Mouse (Mus musculus): ENCODE measurements at regions not wholly inside any gene's neighbourhood (a gene's known extent, or its start where the extent isn't known, plus 50 kb on each side); places are given as distances from the start of the nearest gene placed in this dataset.
A peak's percentile ranks its signal among the peaks of the same experiment; 100 is the strongest.

GRCm38 (mm10) chrX:11945280-11945679 lies 214.9 kb downstream of the Bcor start:
- H3K27me3 ChIP-seq, result peaks cover 6% of the 10 kb centered on the region; the same call in 1 of the 2 replicates
- H3K9me3 ChIP-seq, result no peaks in the 10 kb centered on the region
- H3K4me1 ChIP-seq, result peaks cover 15% of the 10 kb centered on the region; the same call in 1 of the 2 replicates
- H3K9ac ChIP-seq, result no peak overlapping the region
- ATAC-seq (ENCODE audit: borderline replicate concordance, extremely low read depth, low FRiP score, low TSS enrichment), result no peak
- no peak overlapping the region for H3K4me2 ChIP-seq
- 41% methylated on average over 1 of the region's 1 CpGs for WGBS
- no peaks in the 10 kb centered on the region for H3K36me3 ChIP-seq
- no peak overlapping the region for H3K27ac ChIP-seq
- H3K4me3 ChIP-seq, result no peak overlapping the region

DNA sequence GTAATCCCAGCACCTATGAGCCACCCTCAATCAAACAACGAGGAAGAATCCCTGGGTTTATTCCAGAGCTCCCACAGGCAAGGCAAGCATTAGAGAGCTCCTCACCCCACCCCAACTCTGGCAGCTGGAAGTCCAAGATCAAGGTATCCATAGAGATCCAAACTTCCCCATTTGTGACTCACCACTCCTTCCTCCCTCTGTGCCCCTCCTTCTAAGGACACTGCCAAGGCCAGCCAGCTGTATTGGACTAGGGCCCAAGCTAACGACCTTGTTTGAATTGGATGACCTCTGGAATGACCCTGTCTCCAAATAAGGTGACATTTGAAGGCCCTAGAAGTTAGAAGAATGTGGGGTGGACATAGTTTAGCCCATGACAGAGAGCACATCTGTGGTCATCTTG lies 208.0 kb downstream of the Bcor start:
- no peak overlapping the region for H3K4me3 ChIP-seq
- no peak overlapping the region for H3K27ac ChIP-seq
- H3K4me1 ChIP-seq, result no peaks in the 10 kb centered on the region
- peak; percentile 64; the same call in 1 of the 2 replicates for ATAC-seq (ENCODE audit: borderline replicate concordance, extremely low read depth, low FRiP score, low TSS enrichment)
- no peaks in the 10 kb centered on the region for H3K36me3 ChIP-seq
- H3K4me2 ChIP-seq, result no peak overlapping the region
- H3K9me3 ChIP-seq, result no peaks in the 10 kb centered on the region
- H3K9ac ChIP-seq, result no peak overlapping the region
- WGBS, result 34% methylated on average over 2 of the region's 2 CpGs
- H3K27me3 ChIP-seq, result no peaks in the 10 kb centered on the region

DNA sequence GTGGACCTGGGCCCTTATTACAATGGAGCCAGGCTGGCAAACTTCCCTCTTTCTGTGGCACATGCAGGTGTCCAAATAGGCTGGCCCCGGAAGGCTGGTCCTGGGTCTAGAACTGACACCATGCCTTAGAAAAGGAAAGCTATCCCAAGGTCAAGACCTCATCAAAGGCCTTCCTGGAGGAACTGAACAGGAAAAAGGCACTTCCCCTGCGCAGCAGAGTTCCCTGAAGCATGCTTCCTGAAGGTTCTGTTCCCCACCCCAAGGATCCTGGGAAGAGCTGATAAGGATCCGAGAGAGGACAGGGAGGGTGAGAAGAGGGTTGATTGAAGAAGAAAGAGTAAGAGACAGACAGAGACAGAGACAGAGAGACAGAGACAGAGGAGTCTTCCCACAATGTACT lies 204.0 kb downstream of the Bcor start:
- Histone ChIP-seq H3K4me2 (no peak overlapping the region), H3K27me3 (no peaks in the 10 kb centered on the region), H3K4me3 (no peak overlapping the region), H3K4me1 (no peaks in the 10 kb centered on the region), H3K9ac (no peak overlapping the region), H3K36me3 (no peaks in the 10 kb centered on the region), H3K9me3 (no peaks in the 10 kb centered on the region), H3K27ac (no peak overlapping the region)
- WGBS, result 57% methylated on average over 3 of the region's 3 CpGs
- no peak for ATAC-seq (ENCODE audit: borderline replicate concordance, extremely low read depth, low FRiP score, low TSS enrichment)

DNA sequence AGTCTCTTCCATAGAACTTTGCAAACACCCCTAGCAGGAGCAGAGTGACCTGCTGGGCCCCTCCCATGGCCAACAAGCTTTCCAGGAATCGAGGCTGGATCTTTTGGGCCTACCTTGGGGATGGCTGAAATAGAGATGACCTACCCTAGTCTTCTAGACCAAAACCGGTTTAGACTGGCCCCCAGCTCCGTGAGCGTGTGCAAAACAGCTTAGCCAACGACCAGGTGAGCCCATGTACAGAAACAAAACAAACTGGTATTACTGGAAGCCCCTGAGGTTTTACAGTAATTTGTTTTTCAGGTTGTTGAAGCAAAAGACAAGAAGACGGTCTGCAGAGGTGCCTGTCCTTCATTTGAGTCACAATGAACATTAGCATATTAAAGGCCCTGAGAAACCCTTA lies 203.1 kb downstream of the Bcor start:
- ATAC-seq (ENCODE audit: borderline replicate concordance, extremely low read depth, low FRiP score, low TSS enrichment), result no peak
- no peaks in the 10 kb centered on the region for H3K27me3 ChIP-seq
- 63% methylated on average over 6 of the region's 6 CpGs for WGBS
- H3K36me3 ChIP-seq, result no peaks in the 10 kb centered on the region
- H3K4me1 ChIP-seq, result no peaks in the 10 kb centered on the region
- no peak overlapping the region for H3K27ac ChIP-seq
- no peaks in the 10 kb centered on the region for H3K9me3 ChIP-seq
- no peak overlapping the region for H3K4me3 ChIP-seq
- H3K9ac ChIP-seq, result no peak overlapping the region
- no peak overlapping the region for H3K4me2 ChIP-seq

DNA sequence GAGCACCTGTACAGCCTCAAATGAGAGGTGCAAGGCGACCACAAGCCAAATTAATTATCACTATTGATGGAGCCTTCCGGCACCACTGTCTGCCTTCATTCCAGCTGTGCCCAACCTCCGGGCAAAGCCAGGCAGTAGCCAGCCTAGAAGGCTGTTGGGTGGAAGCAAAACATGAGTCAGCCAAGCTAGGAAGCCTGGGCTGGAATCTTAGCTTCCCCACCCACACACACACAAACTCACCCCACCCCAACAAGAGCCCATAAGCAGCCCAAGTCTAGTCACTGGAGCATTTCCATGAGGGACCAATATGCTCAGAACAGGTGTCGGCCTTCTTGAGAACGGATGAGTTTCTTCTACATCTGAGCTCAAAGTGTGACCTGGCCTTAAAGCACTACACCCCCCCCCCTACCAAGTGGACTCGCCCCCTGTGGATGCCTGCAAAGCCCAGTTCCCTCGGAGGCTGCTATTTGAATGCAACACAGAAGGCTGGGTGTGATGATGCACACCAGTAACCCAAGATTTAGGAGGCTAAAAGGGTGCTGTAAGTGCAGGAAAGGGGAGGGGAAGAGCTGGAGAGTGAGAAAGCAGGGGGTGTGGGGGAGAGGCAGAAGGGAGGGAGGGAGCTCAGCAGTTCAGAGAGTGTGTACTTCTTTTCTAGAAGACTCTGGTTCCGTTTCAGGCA lies 200.1 kb downstream of the Bcor start:
- no peaks in the 10 kb centered on the region for H3K9me3 ChIP-seq
- no peaks in the 10 kb centered on the region for H3K4me1 ChIP-seq
- H3K4me3 ChIP-seq, result no peak overlapping the region
- H3K9ac ChIP-seq, result no peak overlapping the region
- no peaks in the 10 kb centered on the region for H3K27me3 ChIP-seq
- whole genome bisulfite sequencing, result 62% methylated on average over 8 of the region's 8 CpGs
- H3K36me3 ChIP-seq, result no peaks in the 10 kb centered on the region
- H3K4me2 ChIP-seq, result no peak overlapping the region
- no peak for ATAC-seq (ENCODE audit: borderline replicate concordance, extremely low read depth, low FRiP score, low TSS enrichment)
- H3K27ac ChIP-seq, result no peak overlapping the region

GRCm38 (mm10) chrX:11961350-11961749 lies 198.8 kb downstream of the Bcor start:
- Histone ChIP-seq H3K9ac (no peak overlapping the region), H3K4me1 (no peaks in the 10 kb centered on the region), H3K4me3 (no peak overlapping the region), H3K36me3 (no peaks in the 10 kb centered on the region), H3K9me3 (no peaks in the 10 kb centered on the region), H3K4me2 (no peak overlapping the region), H3K27ac (no peak overlapping the region), H3K27me3 (no peaks in the 10 kb centered on the region)
- WGBS, result 21% methylated on average over 2 of the region's 2 CpGs
- no peak for ATAC-seq (ENCODE audit: borderline replicate concordance, extremely low read depth, low FRiP score, low TSS enrichment)

DNA sequence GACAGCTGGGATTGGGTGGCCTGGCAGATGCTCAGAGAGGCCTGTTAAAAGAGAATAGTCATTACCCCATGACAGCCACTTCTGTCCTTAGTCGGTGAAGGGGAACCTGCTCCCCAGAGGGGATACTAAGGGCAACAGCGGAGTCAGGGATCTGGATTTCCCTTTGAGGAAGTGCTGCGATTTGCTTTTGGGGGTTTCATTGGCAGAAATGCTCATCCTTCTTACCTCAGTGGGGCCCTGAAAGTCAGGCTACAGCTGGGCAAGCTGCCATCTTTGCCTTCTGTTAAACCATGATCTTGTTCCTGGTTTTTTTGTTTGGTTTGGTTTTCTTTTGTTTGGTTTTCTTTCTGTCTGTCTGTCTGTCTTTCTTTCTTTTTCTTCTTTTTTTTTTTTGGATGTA lies 195.7 kb downstream of the Bcor start:
- no peak overlapping the region for H3K4me3 ChIP-seq
- H3K27me3 ChIP-seq, result no peaks in the 10 kb centered on the region
- no peak overlapping the region for H3K4me2 ChIP-seq
- no peak overlapping the region for H3K9ac ChIP-seq
- H3K27ac ChIP-seq, result no peak overlapping the region
- H3K4me1 ChIP-seq, result no peaks in the 10 kb centered on the region
- H3K36me3 ChIP-seq, result no peaks in the 10 kb centered on the region
- WGBS, result 78% methylated on average over 3 of the region's 3 CpGs
- no peaks in the 10 kb centered on the region for H3K9me3 ChIP-seq
- no peak for ATAC-seq (ENCODE audit: borderline replicate concordance, extremely low read depth, low FRiP score, low TSS enrichment)

DNA sequence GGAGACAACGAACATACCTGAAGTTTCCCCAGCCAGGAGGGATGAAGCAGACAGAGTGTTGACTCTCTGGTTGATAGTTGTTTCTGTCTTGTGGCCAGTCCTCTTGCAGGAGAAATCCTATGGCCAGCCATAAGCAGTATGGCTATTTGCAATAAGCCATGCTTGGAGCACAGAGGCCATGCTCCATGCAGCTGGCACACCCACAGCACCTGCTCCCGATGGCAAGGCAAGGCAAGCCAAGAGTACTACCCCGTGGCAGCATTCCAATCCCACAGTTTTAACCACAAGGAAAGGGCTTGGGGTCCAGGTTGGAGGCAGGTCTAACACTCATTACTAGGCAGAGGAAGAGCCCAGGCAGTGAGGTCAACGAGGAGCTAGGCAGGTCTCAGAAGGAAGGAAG lies 181.5 kb downstream of the Bcor start:
- Histone ChIP-seq H3K27me3 (no peaks in the 10 kb centered on the region), H3K4me3 (no peak overlapping the region), H3K9ac (no peak overlapping the region), H3K9me3 (no peaks in the 10 kb centered on the region), H3K27ac (no peak overlapping the region), H3K36me3 (no peaks in the 10 kb centered on the region), H3K4me1 (no peaks in the 10 kb centered on the region), H3K4me2 (no peak overlapping the region)
- ATAC-seq (ENCODE audit: borderline replicate concordance, extremely low read depth, low FRiP score, low TSS enrichment), result no peak
- WGBS, result 63% methylated on average over 4 of the region's 4 CpGs

DNA sequence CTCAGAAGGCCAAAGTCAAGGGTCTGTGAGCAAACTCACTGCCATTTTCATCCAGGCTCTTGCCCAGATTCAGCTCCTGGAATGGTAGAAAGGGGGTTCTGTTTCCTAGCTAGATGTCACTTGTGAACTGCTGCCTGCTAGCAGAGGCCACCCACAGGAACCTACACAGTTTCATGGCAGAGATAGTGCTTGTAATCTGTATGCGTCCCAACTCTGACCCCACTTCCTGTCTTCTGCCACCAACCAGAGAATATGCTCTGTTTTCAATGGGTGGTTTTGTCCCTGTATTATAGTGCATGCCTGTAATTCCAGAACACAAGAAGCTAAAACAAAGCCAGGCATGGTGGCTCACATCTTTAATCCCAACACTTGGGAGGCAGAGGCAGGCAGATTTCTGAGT lies 176.9 kb downstream of the Bcor start:
- no peaks in the 10 kb centered on the region for H3K4me1 ChIP-seq
- no peak overlapping the region for H3K4me2 ChIP-seq
- no peaks in the 10 kb centered on the region for H3K36me3 ChIP-seq
- H3K9me3 ChIP-seq, result no peaks in the 10 kb centered on the region
- no peaks in the 10 kb centered on the region for H3K27me3 ChIP-seq
- no peak for ATAC-seq (ENCODE audit: borderline replicate concordance, extremely low read depth, low FRiP score, low TSS enrichment)
- no peak overlapping the region for H3K27ac ChIP-seq
- H3K9ac ChIP-seq, result no peak overlapping the region
- 52% methylated on average over 1 of the region's 1 CpGs for WGBS
- no peak overlapping the region for H3K4me3 ChIP-seq

Data from lung, embryonic 15.5 days (tissue).